Mouse (Mus musculus) heart, postnatal 0 days (tissue): Measurements from ENCODE around the gene Sh3gl3. TPM values are rescaled to one million over a fixed set of nuclear protein-coding genes. Genes with fewer than 3 reads are reported as not detected.

Experiments used
- ATAC-seq: fragments of 200-750 bp; cut with Nextera tagmentation; 2 replicates; pipeline ENCODE4 v1.8.0; 2017; ENCODE audit warnings: low read depth, moderate number of reproducible peaks, moderate library complexity; ENCODE audit not compliant: insufficient read depth
- DNase-seq: peaks from one replicate; pipeline ENCODE4 v3.0.0-alpha.2; 2016; ENCODE audit warnings: low spot score
- H3K27ac ChIP-seq: fragments of 300-500 bp; sonication (generic); 2 replicates; pipeline ENCODE4 v1.5.1; 2014; ENCODE audit warnings: low read depth, mild to moderate bottlenecking
- H3K27me3 ChIP-seq: fragments of 300-500 bp; sonication (generic); 2 replicates; pipeline ENCODE4 v1.6.1; 2014; ENCODE audit warnings: low read length, mixed read lengths; ENCODE audit not compliant: control insufficient read depth, insufficient read depth
- H3K36me3 ChIP-seq: fragments of 300-500 bp; sonication (generic); replicated peaks from 2 replicates; pipeline ENCODE4 v1.6.1; 2014; ENCODE audit warnings: low read length, mixed read lengths; ENCODE audit not compliant: control insufficient read depth, insufficient read depth
- H3K4me1 ChIP-seq: fragments of 300-500 bp; sonication (generic); 2 replicates; pipeline ENCODE4 v1.6.1; 2014; ENCODE audit warnings: antibody characterized with exemption; ENCODE audit not compliant: control insufficient read depth, insufficient read depth
- H3K4me2 ChIP-seq: fragments of 300-500 bp; sonication (generic); 2 replicates; pipeline ENCODE4 v1.6.1; 2014; ENCODE audit warnings: low read depth, mild to moderate bottlenecking, low read length, moderate library complexity
- H3K4me3 ChIP-seq: fragments of 300-500 bp; sonication (generic); 2 replicates; pipeline ENCODE4 v1.5.1; 2014; ENCODE audit warnings: low read depth, low read length
- H3K9ac ChIP-seq: fragments of 300-500 bp; sonication (generic); replicated peaks from 2 replicates; pipeline ENCODE4 v1.6.1; 2014; ENCODE audit warnings: low read depth, low read length, mixed read lengths
- H3K9me3 ChIP-seq: fragments of 300-500 bp; sonication (generic); replicated peaks from 2 replicates; pipeline ENCODE4 v1.6.1; 2016; ENCODE audit warnings: low read length; ENCODE audit not compliant: control insufficient read depth
- CTCF ChIP-seq: IDR thresholded peaks from 2 replicates; pipeline ENCODE4 v1.5.1; 2016; ENCODE audit warnings: antibody characterized with exemption, control low read depth, low read depth
- EP300 ChIP-seq: IDR thresholded peaks from 2 replicates; pipeline ENCODE4 v1.6.1; 2016; ENCODE audit warnings: antibody characterized with exemption, low read depth
- WGBS: fragments of 180-500 bp; shearing (Covaris S2); extraction: QIAGEN DNeasy Blood & Tissue Kit; methylation state at CpG from one replicate; pipeline ENCODE4 v1.1.7; 2014; 5-methylcytosine and 5-hydroxymethylcytosine counted together
- polyA plus RNA-seq: library from polyadenylated mRNA; unstranded; fragments of >200 nt; fragmentation: Nextera tagmentation; extraction: Ambion mirVana; gene quantifications from 2 replicates; pipeline ENCODE4 v1.2.1, GENCODE M21; 2015
- total RNA-seq: library from RNA; depleted of rRNA; stranded (reverse); fragments of >200 nt; gene quantifications from 2 replicates; pipeline ENCODE4 v1.2.3, GENCODE M21; 2014; ENCODE audit warnings: low replicate concordance

Sh3gl3 gene
- total and polyA plus RNA-seq, 2 experiments from 2014 or later, result 1.1 to 3.3 TPM

GRCm38 (mm10) chr7:82294611-82295010 lies 121.0 kb downstream of the Sh3gl3 start:
- DNase-seq (no peak), ATAC-seq (no peak)
- Histone ChIP-seq H3K36me3 (no peaks in the 10 kb centered on the region), H3K4me2 (no peak overlapping the region), H3K27ac (no peak overlapping the region), H3K27me3 (no peaks in the 10 kb centered on the region), H3K4me1 (no peaks in the 10 kb centered on the region), H3K4me3 (no peak overlapping the region), H3K9me3 (no peaks in the 10 kb centered on the region), H3K9ac (no peak overlapping the region)
- WGBS, result 72% methylated on average over 2 of the region's 2 CpGs
- TF ChIP-seq EP300 (no peak), CTCF (no peak)

DNA sequence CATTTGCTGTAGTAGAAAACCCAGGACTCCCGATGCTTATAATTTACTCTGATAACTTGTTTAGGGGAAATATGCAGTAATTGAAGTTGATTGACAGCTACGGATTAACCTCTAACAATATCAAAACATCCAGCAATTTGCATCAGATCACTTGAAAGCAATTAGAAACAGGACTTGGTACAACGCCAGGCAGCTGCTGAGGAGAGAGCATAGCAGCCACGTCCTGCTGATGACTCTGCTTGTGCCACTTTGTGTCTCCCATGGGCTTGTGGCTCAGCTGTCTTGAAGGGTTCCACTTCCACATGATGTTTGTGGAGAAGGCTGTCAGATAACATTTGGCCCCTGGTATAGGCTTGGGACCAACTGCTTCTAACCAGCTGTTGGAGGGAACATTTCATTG lies 134.8 kb downstream of the Sh3gl3 start:
- Histone ChIP-seq H3K9ac (no peak overlapping the region), H3K4me2 (no peak overlapping the region), H3K27me3 (no peaks in the 10 kb centered on the region), H3K4me3 (no peak overlapping the region), H3K36me3 (no peaks in the 10 kb centered on the region), H3K27ac (no peak overlapping the region), H3K4me1 (no peaks in the 10 kb centered on the region), H3K9me3 (no peaks in the 10 kb centered on the region)
- no peak for ATAC-seq
- 59% methylated on average over 4 of the region's 4 CpGs for WGBS
- TF ChIP-seq CTCF (no peak), EP300 (no peak)
- DNase-seq, result no peak

- Histone ChIP-seq H3K4me1 (peaks cover 4% of the 10 kb centered on the region), H3K9me3 (no peaks in the 10 kb centered on the region), H3K4me3 (peak overlapping the region; percentile 27; the same call in 1 of the 2 replicates), H3K4me2 (peak overlapping the region; percentile 47), H3K27me3 (no peaks in the 10 kb centered on the region), H3K27ac (no peak overlapping the region), H3K9ac (no peak overlapping the region), H3K36me3 (no peaks in the 10 kb centered on the region)
- ATAC-seq (no peak), DNase-seq (no peak)
- TF ChIP-seq CTCF, result no peak
- TF ChIP-seq EP300, result no peak
- 83% methylated on average over 12 of the region's 12 CpGs for WGBS
These were observed 144.9 kb downstream of the Sh3gl3 start for GRCm38 (mm10) chr7:82318515-82318914.

DNA sequence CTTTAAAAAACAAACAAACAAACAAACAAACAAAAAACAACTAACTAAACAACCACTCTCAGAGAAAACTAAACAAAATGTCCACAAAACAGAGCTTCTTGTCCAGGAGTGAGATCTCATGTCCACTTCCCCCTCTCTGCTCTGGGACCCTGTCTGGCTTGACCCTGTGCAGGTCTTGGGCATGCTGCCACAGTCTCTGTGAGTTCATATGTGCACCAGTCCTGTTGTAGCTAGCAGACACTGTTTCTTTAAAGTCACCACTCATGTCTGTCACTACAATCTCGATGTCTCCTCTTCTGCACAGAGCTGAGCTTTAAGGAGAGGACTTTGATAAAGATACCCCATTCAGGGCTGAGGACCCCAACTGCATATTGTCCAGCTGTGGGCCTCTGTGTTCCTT lies 153.0 kb downstream of the Sh3gl3 start:
- ATAC-seq, result no peak
- 18% methylated on average over 1 of the region's 1 CpGs for WGBS
- no peaks in the 10 kb centered on the region for H3K27me3 ChIP-seq
- no peak for DNase-seq
- TF ChIP-seq CTCF (no peak), EP300 (no peak)
- no peaks in the 10 kb centered on the region for H3K9me3 ChIP-seq
- no peak overlapping the region for H3K4me3 ChIP-seq
- H3K4me1 ChIP-seq, result no peaks in the 10 kb centered on the region
- H3K27ac ChIP-seq, result no peak overlapping the region
- no peak overlapping the region for H3K4me2 ChIP-seq
- H3K36me3 ChIP-seq, result no peaks in the 10 kb centered on the region
- H3K9ac ChIP-seq, result no peak overlapping the region

- Histone ChIP-seq H3K36me3 (no peaks in the 10 kb centered on the region), H3K9me3 (no peaks in the 10 kb centered on the region), H3K9ac (no peak overlapping the region), H3K4me3 (no peak overlapping the region), H3K27ac (no peak overlapping the region), H3K4me1 (no peaks in the 10 kb centered on the region), H3K4me2 (no peak overlapping the region), H3K27me3 (no peaks in the 10 kb centered on the region)
- ATAC-seq, result no peak
- TF ChIP-seq CTCF, result no peak
- no peak for TF ChIP-seq EP300
- WGBS, result 66% methylated on average over 4 of the region's 4 CpGs
- no peak for DNase-seq
These were observed 153.6 kb downstream of the Sh3gl3 start for GRCm38 (mm10) chr7:82327201-82327600.

GRCm38 (mm10) chr7:82327881-82328280 lies 154.2 kb downstream of the Sh3gl3 start:
- no peak overlapping the region for H3K27ac ChIP-seq
- no peak for DNase-seq
- H3K4me3 ChIP-seq, result no peak overlapping the region
- no peak overlapping the region for H3K4me2 ChIP-seq
- no peaks in the 10 kb centered on the region for H3K27me3 ChIP-seq
- no peaks in the 10 kb centered on the region for H3K4me1 ChIP-seq
- ATAC-seq, result no peak
- H3K9ac ChIP-seq, result no peak overlapping the region
- H3K9me3 ChIP-seq, result no peaks in the 10 kb centered on the region
- no peaks in the 10 kb centered on the region for H3K36me3 ChIP-seq
- WGBS, result 45% methylated on average over 5 of the region's 5 CpGs
- TF ChIP-seq CTCF, result no peak
- no peak for TF ChIP-seq EP300
